Mouse (Mus musculus): ENCODE measurements around the gene Cth.

Gene Cth

DNA sequence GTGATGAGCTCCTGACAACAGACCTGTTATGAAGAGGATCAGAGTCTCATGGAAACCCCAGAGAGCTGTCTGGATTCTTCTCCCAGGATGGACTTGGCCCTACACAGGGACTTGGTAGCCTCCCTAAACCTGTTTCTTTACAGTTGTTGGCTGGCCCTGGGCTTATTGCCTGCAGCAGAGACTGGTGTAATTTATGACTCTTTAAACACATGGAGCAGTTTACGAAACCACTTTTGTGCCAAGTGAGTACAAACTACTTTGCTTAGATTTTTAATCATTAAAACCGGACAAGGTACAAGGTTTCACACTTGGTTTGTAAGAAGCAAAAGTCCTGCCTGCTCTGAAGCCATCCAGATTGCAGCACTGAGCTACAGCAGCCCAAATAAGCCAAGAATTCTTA is 12.7 kb downstream of the Cth start:
- no peak for DNase-seq (ENCODE audit: low spot score in 2 of 2)

DNA sequence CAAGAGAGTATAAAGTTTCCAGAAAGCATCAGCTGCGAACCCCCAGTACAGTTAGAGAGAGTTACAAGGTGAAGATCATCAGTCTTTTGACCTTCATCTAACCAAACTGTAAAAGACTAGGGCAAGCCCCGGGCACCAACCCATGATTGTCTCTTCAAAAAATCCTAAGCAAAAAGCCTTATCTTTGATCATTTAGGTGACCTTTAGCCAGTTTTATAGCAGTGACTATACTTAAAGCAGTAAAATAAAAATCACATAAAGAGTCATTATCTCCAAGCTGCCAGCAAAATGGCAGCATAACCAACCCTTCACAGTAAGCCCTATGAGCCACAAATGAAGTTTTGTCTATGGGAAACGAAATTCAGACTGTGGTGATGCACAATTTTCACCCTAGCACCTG is 14.6 kb downstream of the Cth start:
- no peak for DNase-seq (ENCODE audit: low spot score in 2 of 2)

DNA sequence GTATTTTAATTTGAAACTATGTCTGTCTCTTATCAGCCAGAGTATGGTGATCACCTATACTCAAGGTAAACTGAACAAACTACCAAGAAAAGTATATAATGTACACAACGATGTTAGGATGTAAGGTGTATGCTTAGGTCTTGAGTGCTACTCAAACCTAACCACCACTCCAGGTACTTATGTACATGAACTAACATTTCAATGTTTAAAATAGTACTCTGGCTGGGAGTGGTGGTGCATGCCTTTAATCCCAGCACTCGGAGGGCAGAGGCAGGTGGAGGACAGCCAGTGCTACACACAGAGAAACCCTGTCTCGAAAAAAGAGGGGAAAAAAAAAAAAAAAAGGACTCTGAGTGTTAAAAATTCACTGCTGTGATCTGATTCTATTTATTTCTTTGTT is 16.7 kb downstream of the Cth start:
- DNase-seq (ENCODE audit: low spot score in 2 of 2): no peak

DNA sequence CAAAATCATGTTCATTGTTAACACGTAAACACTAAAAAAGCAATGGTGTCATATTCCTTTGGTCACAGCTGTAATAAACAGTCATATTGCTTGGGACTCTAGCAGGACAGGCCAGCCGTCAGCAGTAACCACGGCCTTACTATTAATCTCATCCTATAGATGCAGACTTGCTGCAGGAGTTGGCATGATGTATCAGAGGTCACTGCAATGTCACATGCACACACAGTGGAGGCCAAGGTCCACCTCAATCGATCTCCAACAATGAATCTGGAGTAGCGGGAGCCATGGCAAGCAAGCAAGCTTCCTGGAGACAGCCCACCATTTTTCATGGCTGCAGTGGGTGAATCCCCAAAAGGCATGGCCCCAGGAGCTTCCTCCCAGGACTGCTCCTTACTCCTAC is 23.2 kb downstream of the Cth start:
- DNase-seq (ENCODE audit: low spot score in 2 of 2): no peak

DNA sequence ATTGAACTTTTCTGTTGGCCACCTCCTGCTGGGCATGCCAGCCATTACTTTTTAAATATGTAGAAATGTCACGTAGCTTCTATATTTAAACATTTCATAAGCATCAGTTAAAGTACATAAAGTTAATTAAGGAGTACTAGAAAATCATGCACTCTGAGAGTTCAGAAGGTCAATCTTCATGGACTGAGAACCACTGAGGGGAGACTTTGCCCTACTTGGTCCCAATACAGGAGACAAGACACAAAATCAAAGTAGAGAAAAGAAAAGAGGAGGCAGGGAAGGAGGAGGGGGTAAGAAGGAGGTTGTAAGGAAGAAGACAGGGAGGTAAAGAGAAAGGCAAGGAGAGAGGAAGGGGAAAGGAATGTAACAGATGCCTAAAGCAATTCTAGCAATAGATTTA is 24.9 kb downstream of the Cth start:
- no peak for DNase-seq (ENCODE audit: low spot score in 2 of 2)

DNA sequence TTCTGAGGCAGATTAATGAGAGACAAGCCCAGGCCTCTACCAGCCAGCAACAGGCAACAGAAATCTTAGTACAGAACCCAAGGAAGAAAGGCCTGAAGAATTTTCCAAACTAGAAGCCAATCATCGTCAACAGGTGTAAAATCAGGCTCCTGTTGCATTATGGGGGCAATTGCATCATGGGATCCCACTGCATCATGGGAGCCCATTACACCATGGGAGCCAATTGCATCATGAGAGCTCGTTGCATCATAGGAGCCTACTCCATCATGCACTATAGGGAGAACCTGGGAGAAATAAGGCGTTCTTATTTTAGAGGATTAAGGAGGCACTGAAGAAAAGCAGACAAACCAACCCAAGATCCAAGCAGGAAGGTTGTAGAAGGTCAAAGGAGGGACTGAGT is 27.2 kb downstream of the Cth start:
- no peak for DNase-seq (ENCODE audit: low spot score in 2 of 2)

DNA sequence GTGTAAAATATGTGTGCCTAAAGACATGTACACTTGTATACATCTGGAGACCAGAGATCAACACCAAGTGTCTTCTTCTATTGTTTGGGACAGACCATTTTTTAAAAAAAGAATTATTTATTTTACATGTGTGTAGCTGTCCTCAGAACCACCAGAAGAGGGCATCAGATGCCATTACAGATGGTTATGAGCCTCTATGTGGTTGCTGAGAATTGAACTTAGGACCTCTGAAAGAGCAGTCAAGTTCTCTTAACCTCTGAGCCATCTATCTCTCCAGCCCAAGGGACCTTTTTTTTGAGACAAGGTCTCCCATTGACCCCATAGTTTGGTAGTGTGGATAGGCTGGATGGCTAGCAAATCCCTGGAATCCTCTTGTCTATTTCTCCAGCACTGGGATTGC is 33.1 kb downstream of the Cth start:
- no peak for DNase-seq (ENCODE audit: low spot score in 2 of 2)

DNA sequence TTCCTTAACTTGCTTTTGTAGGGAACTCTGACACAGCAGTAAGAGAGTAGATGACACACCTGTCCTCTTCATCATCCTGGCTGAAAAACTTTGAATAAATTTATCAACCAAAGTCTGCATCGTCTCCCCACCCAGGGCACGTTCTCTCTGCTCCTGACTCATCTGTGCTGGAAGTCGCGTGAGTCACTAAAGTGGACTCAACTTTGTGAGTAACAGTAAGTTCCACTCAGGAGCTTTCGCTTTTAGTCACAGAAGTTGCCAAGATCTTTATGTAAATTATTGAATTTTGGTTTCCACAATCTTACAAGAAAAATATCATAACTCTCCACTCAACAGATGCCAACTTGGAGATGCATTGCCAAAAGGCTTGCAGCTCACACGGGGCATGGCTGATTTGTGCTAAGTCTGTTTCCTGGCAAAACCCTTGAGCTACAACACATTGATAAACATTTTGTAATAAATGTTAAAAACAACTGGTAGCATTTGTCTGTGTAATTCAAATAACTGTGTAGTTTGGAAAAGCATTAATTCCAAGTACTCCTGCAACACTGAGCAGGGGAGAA is 40.7 kb downstream of the Cth start:
- DNase-seq (ENCODE audit: low spot score in 2 of 2): no peak

DNA sequence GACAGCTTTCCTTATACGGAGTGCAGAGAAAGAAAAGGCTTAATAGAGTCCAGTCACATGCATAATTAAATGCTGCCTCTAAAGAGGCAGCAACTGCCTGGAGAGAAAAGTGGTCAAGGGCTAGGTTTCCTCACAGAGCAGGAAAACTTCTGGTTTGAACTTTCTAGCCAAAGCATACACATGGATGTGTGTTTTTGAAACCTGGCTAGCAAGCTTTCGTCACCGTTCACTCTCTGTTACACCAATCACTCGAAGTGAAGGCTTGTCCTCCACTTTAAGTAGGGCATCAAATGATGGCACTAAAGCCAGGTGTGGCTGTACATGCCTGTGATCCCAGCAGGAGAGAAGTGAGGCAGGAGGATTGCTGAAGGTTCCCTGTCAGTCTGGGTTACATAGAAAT is 41.8 kb downstream of the Cth start:
- no peak for DNase-seq (ENCODE audit: low spot score in 2 of 2)

DNA sequence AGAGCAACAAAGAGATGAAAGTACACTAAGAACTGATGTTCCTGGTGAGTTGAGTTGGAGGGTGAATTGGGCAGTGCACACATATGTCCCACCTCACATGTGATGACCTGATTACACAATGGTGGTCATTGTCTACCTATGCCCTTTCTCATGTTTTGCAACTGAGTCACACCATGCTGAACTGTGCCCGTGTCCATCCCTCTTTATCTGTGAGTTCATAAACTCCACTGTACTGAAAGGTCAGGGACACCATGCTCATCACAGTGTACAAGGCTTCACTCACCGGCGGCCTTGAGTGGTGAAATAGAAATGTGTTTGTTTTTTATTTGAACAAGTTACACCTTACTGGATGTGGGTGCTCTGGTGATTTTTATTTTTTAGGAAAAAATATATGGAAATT is 42.9 kb downstream of the Cth start:
- DNase-seq (ENCODE audit: low spot score in 2 of 2): no peak

DNA sequence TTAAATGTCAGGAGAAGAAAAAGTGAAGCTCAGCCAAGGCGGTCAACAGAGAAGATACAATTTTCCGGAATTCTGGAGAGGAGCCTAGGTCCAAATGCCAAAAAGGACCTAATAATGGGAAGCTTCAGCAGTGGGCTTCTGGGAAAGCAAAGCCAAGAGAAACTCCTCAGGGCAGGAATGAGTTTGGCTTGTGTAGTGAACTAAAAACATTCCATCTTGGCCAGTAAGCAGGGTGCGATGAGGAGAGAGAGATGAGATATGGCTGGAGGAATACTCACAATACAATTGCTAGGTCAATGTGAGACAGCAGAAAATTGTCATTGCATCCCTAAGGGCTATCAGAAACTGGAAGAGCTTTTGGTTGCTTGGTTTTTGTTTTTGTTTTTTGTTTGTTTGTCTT is 43.9 kb downstream of the Cth start:
- no peak for DNase-seq (ENCODE audit: low spot score in 2 of 2)

DNA sequence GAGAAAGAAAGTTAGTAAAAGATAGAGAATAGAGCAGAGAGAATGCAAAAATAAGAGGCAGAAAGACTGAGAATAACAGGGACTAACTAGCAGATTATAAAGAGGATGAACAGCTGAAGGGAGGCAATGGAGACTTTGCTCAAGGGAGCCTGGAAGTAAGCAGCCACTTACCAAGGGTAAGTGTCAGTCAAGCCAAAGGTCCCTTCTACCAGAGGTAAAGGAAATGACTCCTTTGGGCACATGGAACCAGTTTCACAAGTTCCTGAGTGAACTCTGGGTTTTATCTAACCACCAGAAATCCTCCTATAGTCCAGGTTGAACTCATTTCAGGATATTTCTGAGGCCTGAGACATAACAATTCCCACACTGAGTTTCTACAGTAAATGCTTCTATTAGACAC is 47.0 kb downstream of the Cth start:
- no peak for DNase-seq (ENCODE audit: low spot score in 2 of 2)

DNA sequence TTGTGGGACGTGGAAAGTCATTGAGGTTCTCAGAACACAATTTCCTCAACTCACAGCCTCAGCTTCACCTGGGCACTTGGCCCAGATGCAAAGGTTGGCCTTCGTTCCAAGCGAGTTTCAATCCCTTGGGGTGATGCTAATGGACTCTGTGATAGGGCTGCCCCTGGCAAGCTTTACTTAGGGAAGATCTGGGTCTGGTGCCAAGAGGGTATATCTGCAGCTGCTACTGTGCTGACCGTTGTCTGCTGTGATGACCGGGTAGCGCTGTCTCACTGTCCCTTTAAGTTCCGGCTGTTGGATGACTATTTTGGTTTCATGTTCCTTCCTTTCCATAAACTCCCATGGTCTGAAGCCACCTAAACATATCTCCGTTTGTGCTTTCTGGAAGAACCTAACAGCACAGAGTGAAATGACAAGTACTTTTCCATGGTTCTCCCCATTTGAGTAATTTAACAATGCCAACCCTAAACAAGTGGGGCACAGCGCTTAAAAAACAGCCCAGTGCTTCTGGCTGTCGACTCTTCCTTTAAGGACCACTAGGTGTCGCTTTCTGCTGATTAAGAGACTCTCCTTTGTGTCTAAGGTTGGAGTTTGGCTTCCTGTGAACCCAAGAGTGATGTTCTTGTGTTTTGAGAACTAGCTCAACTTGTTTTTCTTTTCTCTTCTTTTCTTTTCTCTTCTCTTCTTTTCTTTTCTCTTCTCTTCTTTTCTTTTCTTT is 48.3 kb downstream of the Cth start:
- no peak for DNase-seq (ENCODE audit: low spot score in 2 of 2)

DNA sequence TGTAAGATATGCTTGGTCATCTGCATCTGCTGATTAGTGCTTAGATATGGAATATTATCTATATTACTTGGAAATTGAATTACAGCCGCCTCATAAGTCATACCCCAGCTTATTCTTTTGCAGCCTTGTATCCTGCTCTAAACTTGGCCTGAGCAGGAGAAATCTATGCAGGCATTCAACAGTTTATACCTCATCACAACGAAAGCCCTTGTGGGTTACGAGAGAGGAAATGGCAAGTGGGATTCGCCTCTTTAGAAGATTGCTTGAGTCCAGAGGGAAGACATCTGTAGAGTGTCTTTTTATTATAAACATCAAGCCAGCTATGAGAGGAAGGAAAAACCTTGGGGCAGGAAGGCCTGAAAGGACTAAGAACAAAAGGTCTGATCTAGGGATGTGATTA is 52.0 kb downstream of the Cth start:
- DNase-seq (ENCODE audit: low spot score in 2 of 2): no peak

DNA sequence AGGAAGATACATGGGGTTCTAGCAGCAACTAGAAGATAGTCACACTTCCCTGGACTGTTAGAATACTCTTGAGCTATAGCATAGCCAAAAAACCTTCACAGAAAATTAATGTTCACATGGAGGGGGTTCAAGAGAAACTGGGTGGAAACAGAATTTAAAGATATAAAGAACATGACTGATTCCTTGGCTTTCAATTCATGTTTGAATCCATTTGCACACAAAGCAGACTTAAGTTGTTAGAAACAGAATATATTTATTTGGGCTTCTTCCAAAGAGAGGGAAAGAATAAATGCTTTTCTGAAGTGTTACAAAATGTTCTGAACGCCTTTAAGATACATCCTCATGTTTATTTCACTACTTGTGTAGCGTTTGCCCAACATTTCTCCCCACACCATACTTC is 57.0 kb downstream of the Cth start:
- DNase-seq (ENCODE audit: low spot score in 2 of 2): no peak

DNA sequence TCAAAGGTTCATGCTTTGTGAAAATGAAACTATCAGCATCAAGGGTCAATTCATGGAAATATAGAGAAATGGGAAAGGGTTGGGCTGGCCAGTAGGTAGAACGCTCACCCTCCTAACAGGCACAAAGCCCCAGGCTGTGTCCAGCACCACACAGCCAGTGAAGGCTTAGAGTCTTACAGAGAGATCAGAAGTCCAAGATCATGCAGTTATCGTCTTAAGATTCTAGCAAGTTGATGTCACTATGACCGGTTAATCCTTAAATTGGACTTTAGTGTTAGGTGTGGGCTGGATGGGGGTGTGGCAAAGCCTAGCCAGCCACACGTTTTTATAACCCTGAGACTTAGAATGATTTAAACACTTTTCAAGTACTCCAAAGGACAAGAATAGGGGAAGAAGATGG is 58.6 kb downstream of the Cth start:
- DNase-seq (ENCODE audit: low spot score in 2 of 2): no peak

DNA sequence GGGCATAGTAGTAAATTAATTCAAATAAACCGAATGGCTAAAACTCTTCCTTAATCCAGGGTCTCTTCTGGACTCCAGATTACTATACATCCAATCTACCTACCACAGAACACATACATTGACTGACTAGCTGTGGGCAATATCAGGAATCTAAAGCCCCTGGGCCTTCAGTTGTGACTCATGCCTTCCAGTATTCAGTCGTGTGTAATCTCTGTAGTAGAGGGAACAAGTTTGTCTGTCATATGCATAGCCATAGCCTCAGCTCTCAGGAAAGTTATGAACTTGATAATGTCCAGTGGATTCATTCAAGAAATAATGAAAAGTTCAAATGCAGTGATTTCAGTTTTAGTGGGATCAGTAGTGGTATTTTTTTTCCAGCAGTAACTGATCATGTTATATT is 59.0 kb downstream of the Cth start:
- no peak for DNase-seq (ENCODE audit: low spot score in 2 of 2)

DNA sequence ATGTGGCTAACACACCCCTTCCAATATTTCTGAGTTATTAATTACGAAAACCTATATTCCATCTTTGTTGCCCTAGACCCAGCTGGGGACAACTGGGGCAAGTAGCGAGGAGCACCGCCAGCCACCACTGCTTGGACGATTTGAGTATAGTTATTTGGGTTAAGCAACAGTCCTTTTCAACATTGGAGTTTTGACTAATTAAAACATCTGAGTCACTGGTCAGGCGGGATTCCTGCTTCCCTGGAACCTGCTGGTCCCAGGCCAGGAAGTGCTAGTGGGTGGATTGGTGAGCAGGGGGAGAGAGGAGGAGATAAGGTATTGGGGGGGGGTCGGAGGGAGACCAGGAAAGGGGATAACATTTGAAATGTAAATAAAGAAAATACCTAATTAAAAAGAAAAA is 59.4 kb downstream of the Cth start:
- no peak for DNase-seq (ENCODE audit: low spot score in 2 of 2)

DNA sequence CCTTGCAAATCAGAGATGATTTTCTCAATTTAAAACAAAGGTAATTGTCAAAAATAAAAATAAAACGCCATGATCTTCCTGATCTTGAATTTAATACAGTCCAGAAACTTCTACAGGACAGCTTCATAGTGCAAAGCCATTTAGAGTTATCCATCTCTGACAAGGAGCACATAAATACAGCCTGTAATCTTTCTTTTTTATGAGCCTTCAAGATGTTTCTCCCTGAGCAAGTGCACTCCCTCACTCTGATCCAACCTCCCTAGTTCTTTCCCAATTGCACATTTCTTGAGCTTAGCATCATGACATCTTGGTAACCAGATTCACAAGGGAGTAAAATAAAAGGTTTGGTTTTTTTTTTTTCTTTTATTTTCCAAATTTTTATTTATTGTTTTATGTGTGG is 72.1 kb downstream of the Cth start:
- DNase-seq (ENCODE audit: low spot score in 2 of 2): no peak

DNA sequence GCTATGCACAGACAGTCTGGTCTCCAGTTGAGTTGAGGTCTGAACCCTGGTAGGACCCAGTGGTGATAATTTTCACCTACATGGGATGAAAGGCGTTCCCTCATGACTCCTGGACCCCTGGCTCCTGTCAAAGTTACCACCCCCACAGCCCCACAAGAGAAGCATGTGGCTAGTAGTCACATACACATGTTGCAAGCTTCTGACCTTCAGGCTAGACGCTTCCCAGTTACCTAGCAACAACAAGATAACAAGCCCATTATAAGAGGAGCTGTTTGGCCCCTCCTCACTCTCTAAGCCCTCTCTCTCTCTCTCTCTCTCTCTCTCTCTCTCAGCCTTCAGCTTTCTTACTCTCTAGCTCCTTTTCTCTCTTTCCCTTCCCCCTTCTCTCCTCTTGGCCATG is 76.4 kb downstream of the Cth start:
- no peak for DNase-seq (ENCODE audit: low spot score in 2 of 2)

DNA sequence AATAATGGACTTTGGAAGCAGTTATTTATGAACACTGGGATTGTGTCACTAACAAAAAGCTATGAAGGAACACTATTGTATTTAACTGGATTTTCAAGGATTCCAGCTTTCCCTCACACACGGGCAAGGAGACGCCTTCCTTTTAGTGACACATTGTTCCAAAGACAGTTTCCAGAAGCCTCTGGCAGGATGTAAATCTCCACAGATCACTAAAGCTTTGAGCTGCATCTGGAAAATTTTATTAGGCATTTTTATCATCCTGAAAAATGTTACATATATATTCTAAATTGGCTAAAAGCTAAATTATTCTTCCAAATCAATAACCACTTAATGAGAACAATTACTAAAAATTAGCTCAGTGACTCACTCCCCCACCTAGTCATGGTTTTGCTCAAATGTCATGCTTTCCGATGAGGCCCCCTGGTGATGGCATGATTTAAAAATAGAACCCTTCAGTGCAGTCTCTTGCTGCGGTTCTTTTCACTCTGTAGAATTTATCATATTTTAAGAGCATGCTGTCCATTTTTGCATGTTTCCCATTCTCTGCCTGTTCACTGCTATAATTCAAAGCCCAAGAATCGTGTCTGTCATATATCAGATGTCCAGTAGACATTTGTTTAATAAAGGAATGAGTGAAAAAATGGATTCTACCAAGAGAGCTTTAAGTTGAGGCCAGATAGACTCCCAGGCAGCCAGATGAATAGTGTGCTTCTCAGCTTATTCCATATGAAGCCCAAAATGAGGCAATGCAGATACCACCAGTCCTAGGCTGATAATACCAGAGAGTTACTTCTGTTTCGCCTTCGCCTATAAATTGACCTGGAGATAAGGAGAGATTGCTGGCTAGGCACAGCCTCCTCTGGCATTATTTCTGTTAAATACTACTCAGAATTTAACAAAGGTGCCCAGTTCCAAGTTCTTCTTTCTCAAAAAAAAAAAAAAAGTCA is 77.3 kb downstream of the Cth start:
- DNase-seq (ENCODE audit: low spot score in 2 of 2): no peak
